Mouse (Mus musculus) kidney, adult 9 months (tissue): Measurements from ENCODE around the gene Phldb3.
"Not testable (repeated sequence)": the region's sequence is repeated elsewhere in the genome, so short reads cannot be mapped to it uniquely, and the experiment has no call there.

Experiments used
- DNase-seq: peaks from one replicate; pipeline ENCODE4 v3.0.0; 2022

Phldb3 gene

GRCm38 (mm10) chr7:24595464-24595863 lies 15.1 kb upstream of the Phldb3 start:
- DNase-seq: no peak

- DNase-seq: no peak
These were observed 12.4 kb upstream of the Phldb3 start for GRCm38 (mm10) chr7:24598121-24598520.

DNA sequence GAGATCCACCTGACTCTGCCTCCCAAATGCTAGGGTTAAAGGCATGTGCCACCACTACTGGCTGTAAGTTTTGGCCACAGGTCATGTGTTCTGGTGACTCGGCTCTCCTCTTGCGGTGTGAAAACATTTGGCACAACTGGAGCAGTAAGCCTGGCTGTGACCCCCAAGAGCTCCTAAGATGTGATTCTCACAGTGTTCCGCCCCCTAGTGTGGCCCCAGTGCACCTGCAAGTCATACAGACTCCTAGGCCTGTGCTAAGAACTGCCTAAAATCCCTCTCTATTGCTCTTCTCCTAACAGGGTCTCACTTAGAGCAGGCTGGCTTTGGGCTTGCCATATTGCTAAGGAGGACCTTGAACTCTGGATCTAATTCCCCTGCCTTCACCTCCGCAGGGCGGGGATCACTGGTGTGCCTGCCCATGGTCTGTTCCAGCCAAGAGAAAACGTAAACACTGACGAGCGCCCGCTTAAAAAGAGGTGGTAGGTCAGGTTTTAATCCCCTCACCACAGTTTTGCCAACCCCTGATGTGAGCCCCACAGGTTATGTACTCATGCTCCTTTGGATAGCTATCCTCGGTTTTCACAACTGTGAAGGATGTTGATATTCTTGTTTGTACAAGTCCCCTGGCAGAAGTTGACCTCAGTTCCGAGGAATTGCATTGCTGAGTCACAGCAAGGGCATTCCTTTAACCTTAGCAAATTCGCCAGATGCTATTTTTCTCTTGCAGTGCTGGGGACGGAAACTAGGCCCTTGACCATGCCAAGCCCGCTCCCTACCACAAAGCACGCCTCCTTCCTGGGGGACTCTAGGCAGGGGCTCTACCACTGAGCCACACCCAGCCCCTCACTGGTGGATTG lies 11.1 kb upstream of the Phldb3 start:
- peak; percentile 55 for DNase-seq

DNA sequence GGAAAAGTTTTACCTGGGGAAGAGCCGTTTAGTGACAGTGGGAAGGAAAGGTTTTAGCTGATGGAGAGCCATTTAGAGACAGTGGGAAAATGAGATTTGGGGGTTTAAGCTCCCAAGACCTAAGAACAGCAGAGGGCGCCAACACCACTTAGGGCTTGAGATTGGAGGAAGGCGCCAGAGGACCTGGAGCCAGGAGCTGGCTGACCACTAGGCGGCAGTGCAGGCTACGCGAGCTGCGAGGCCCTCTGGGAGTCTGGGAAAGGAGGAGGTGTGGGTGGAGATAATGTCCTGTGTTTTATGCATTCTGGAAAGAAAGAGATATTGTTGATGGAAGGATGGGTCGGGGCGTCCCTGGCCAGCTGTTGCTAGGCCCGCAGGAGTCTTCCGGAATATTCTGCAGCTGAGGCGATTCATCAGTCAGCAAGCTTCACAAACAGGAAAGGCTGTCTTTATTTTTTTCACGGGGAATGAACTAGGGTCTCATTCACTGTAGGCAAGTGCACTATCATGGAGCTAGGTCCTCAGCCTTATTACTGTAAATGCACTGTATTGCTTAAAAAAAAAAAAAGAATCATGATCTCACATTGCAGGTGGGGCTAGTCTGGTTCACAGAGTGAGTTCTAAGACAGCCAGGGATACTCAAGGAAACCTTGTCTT lies 9.5 kb upstream of the Phldb3 start:
- DNase-seq: peak; percentile 96

- DNase-seq: no peak
These were observed 5.0 kb upstream of the Phldb3 start for GRCm38 (mm10) chr7:24605561-24605960.

DNA sequence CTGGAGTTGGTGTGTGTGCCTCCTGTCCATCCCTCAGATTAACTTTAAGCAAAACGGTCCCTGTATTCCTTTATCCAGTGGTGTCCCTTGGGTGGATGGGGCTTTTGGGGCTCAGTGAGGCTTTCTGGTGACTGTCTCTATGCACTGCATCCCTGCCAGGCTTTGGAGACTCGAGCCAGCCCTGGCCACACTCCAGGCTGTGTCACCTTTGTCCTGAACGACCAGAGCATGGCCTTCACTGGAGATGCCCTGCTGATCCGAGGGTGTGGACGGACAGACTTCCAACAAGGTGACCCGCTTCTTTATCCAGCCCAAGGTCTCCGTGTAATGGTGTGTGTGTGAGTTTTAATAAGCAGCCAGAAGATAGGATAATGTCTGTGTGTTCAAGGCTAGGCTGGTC lies 4.5 kb upstream of the Phldb3 start:
- peak; percentile 76 for DNase-seq

GRCm38 (mm10) chr7:24608017-24608416 lies 2.5 kb upstream of the Phldb3 start:
- DNase-seq: peak; percentile 92

DNA sequence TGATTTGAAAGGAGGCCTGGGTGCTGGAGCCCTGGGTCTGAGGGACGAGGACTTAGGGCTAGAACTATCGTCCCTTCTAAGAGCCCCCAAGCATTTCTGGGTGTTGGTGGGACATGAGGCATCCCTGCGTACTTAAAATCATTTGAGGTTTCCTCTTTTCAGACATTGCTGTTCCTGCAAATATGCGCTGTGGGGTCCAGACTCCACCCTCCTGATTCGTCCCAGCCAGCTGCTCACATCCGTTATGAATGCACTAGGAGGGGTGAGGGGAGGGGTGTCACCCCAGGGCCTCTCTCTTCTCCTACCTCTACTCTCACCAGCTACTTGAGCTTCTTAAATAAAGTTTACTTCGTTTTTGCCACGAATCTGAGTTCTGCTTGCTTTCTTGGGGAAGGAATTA lies 2.0 kb upstream of the Phldb3 start:
- no peak for DNase-seq

- peak; percentile 98 for DNase-seq
These were observed 424 bp downstream of the Phldb3 start for GRCm38 (mm10) chr7:24610879-24611494.

GRCm38 (mm10) chr7:24611709-24612108 lies 1.1 kb downstream of the Phldb3 start:
- no peak for DNase-seq

DNA sequence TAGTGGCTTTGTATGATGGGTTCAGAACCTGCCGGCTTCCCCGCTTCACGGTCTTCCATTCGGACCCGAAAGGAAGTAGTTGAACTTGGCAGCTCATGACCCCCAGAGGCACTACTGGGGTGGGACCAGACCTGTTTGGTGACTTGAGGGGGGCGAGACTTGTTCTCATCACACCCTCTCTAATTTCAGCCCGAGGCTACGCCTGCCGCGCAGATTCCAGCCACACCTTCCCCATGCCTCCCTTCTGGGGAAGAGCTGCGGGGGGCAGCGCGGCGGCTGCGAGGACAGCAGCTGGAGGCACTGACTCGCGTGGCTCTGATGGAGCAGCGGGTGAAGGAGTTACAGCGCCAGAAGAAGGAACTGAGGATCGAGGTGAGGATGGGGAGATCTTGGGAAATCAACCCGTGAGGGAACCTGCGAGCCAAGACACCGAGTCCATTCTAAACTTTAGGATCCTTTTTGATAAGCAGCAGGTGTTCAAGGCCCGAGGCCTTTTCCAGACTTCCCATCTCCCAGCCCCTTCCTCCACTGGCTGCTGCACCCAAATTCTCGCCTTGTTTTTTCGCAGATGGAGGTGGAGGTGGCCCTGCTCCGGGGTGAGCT lies 1.8 kb downstream of the Phldb3 start:
- DNase-seq: no peak

DNA sequence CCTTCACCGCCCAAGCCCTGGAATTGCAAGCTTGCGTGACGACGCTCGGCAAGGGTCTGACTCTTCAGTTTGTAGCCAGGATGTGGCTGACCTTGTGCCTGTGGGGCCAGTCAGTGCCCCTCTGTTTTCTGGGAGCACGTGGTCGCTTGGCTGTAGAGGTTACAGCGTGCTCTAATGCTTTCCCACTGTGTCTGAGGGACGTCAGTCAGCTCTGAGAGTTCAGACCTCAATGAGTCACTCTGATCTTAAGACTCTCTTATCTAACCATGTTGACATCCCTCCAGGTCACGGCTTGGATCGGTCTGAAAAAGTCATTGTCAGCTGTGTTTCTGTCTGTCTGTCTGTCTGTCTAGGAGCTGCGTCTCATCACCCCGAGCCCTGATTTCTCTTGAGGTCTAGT lies 4.3 kb downstream of the Phldb3 start:
- DNase-seq: no peak

GRCm38 (mm10) chr7:24617763-24618162 lies 7.2 kb downstream of the Phldb3 start:
- DNase-seq: no peak

GRCm38 (mm10) chr7:24618374-24618773 lies 7.8 kb downstream of the Phldb3 start:
- DNase-seq: not testable (repeated sequence)

DNA sequence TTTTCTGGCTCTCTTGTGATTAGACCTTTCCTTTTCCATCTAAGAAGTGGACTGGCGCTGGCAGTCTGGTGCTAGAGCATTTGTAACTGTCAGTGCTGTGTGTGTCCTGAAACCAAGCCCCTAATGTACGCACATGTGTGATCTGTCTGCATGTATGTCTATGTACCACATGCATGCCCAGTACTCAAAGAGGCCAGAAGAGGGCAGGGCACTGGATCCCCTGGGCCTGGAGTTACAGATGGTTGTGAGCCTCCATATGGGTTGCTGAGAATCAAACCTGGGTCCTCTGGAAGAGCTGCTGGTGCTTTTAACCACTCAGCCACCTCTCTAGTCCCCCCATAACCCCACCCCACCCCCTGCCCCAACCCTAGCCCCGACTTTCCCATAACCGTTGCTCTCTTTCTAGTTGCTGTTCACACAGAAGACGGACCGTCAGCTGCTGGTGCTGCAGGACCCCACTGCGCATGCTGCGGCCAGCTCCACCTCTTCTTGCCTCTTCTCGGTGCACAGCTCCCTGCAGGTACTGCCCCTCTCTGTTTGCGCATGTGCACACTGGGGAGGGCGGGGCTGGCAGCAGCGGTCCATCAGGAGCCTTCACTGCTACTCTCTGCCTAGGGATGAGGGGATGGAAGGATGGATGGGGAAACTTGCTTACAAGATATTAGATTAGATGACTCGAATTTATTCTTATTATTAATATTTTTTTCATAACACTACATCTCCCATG lies 9.3 kb downstream of the Phldb3 start:
- DNase-seq: no peak

DNA sequence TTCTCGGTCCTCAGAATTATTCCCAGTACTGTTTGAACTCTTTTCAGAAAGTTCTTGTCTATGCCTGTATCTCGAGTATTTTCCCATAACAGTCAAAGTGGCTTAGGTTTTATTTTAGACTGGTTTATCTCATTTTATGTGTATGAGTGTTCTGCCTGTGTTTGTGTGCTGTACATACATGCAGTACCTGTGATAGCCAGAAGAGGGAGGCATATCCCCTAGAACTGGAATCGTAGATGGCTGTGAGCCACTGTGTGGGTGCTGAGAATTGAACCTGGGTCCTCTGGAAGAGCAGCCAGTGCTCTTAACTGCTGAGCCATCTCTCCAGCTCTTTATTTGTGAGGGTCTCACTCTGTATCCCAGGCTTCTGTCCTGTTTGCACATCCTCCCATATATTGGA lies 10.6 kb downstream of the Phldb3 start:
- no peak for DNase-seq

DNA sequence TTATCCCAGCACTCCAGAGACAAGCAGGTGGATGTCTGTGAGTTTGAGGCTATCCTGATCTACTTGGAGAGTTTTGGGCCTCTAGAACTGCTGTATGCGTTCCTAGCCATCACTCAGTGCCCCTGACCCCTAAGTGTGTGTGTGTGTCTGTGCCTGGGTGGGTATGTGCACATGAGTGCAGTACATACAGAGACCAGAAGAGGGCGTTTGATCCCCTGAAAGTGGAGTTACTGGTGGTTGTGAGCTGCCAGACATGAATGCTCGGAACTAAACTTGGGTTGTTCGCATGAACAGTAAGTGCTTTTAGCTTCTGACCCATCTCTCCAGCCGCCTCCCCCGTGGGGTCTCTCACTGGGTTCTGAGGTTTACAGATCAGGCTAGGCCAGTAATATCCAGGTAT lies 12.4 kb downstream of the Phldb3 start:
- no peak for DNase-seq

DNA sequence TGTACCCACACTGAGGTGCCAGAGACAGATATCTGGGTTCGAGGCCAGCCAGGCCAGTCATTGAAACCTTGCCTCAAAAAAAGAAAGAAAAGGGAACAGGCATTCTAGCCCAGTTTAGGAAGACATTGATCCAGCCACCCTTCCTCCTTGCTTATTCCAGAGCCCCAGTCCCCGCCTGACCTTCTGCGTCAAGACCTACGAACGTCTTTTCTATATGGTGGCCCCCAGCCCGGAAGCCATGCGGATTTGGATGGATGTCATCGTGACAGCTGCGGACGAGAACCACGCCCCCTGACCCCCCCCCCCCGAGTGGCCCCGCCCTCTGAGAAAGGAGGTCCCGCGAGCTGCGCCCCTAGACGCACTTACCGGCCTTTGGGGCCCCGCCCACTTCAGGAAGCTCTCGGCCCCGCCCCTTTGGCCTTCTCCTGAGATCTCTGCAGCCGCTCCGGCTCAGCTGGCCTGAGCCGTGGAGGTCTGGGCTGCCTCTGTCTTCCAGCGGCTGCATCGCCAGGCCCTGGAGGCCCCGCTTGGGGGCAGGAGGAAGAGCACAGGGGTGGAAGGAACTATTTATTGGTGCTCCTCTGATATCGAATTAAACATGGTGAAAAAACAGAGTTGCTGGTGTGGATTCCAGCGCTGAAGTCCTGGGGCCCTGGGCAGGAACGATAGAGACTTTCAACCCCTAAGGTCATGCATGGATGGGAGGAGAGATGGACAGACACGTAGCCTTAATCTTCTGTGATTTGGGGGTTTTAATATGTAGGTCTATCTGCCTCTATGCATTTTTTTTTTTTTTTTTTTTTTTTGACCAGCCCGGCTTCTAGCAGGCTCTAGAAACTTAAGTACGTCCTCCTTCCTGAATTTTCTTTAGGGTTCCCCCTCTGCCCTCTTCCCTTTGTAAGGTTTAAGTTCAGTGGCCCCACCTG lies 18.4 kb downstream of the Phldb3 start:
- DNase-seq: peak; percentile 87

DNA sequence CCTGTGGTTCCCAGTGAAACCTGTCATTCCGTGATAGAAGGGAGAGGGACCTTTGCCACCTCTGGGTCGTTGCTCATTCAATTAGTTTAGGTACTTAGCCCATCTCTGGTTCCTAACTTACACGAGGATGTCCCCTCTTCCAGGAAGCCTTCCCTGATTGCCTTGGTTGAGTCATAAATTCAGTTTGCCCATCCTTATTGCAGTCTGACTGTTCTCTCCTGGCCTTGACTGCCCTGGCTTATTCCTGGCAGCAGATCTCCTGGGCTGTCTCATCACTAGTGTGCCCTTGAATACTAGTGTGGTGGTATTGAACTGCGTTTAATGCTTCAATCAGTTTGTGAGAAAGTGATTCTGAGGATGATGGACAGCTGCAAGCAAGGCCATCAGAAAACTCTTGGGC lies 19.1 kb downstream of the Phldb3 start:
- DNase-seq: no peak

- DNase-seq: no peak
These were observed 19.7 kb downstream of the Phldb3 start for GRCm38 (mm10) chr7:24630116-24630880.

GRCm38 (mm10) chr7:24636264-24636663 lies 25.7 kb downstream of the Phldb3 start, which contains the start of gene Lypd3:
Gene Lypd3 (plus strand): TSS chr7:24636550.
- DNase-seq: no peak
